Mouse (Mus musculus) forebrain, embryonic 15.5 days (tissue): ENCODE measurements around the gene Igfals. TPM values are rescaled to one million over a fixed set of nuclear protein-coding genes. Genes with fewer than 3 reads are reported as not detected.
A peak's percentile ranks its signal among the peaks of the same experiment; 100 is the strongest.

Experiments used
- ATAC-seq: fragments of 200-750 bp; cut with Nextera tagmentation; replicated peaks from 2 replicates; pipeline ENCODE4 v1.8.0; 2017; ENCODE audit warnings: mild to moderate bottlenecking, moderate TSS enrichment, moderate library complexity
- H3K27ac ChIP-seq: fragments of 300-500 bp; sonication (generic); replicated peaks from 2 replicates; pipeline ENCODE4 v1.5.1; 2015; ENCODE audit warnings: mild to moderate bottlenecking, inconsistent platforms
- H3K27me3 ChIP-seq: fragments of 300-500 bp; sonication (generic); 2 replicates; pipeline ENCODE4 v1.6.1; 2015; ENCODE audit warnings: inconsistent platforms
- H3K36me3 ChIP-seq: fragments of 300-500 bp; sonication (generic); 2 replicates; pipeline ENCODE4 v1.6.1; 2015; ENCODE audit warnings: mild to moderate bottlenecking, inconsistent platforms
- H3K4me1 ChIP-seq: fragments of 300-500 bp; sonication (generic); 2 replicates; pipeline ENCODE4 v1.6.1; 2015; ENCODE audit warnings: inconsistent platforms
- H3K4me2 ChIP-seq: fragments of 300-500 bp; sonication (generic); replicated peaks from 2 replicates; pipeline ENCODE4 v1.6.1; 2015; ENCODE audit warnings: mild to moderate bottlenecking, inconsistent platforms
- H3K4me3 ChIP-seq: fragments of 300-500 bp; sonication (generic); 2 replicates; pipeline ENCODE4 v1.5.1; 2015; ENCODE audit warnings: mild to moderate bottlenecking, inconsistent platforms
- H3K9ac ChIP-seq: fragments of 300-500 bp; sonication (generic); replicated peaks from 2 replicates; pipeline ENCODE4 v1.6.1; 2015; ENCODE audit warnings: mild to moderate bottlenecking, inconsistent platforms
- H3K9me3 ChIP-seq: fragments of 300-500 bp; sonication (generic); 2 replicates; pipeline ENCODE4 v1.6.1; 2016; ENCODE audit warnings: inconsistent platforms
- WGBS: fragments of 180-500 bp; shearing (Covaris S2); methylation state at CpG from one replicate; pipeline ENCODE4 v1.1.7; 2015; ENCODE audit warnings: mixed read lengths; 5-methylcytosine and 5-hydroxymethylcytosine counted together
- polyA plus RNA-seq: library from polyadenylated mRNA; unstranded; fragments of >200 nt; fragmentation: Nextera tagmentation; extraction: Ambion mirVana; gene quantifications from 2 replicates; pipeline ENCODE4 v1.2.1, GENCODE M21; 2015

Gene Igfals
- polyA plus RNA-seq, 1 experiment from 2014 or later, result 0.11 TPM

DNA sequence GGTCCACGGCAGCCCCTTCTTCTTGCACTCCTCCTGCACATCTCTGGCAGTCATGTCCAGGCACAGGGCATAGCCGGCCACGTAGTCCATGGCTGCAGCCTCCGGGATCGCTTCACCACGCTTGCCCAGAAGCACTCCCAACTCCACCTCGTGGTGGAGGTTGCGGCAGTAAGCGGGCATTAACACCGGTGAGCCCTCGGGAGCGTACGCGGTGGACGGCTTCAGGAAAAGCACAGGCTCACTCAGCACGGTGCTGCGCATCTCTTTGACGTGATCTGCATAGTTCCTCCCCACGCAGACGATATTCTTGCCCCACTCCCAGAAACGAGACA is 16.1 kb upstream of the Igfals start:
- no peak for ATAC-seq
- H3K4me2 ChIP-seq, result peak overlapping the region; percentile 97
- H3K4me1 ChIP-seq, result peaks cover 27% of the 10 kb centered on the region
- peak overlapping the region; percentile 94 for H3K27ac ChIP-seq
- under 1% methylated on average over 21 of the region's 21 CpGs for WGBS
- peaks cover 11% of the 10 kb centered on the region for H3K36me3 ChIP-seq
- no peaks in the 10 kb centered on the region for H3K27me3 ChIP-seq
- H3K9ac ChIP-seq, result peak overlapping the region; percentile 81
- H3K4me3 ChIP-seq, result peak overlapping the region; percentile 80
- no peaks in the 10 kb centered on the region for H3K9me3 ChIP-seq

DNA sequence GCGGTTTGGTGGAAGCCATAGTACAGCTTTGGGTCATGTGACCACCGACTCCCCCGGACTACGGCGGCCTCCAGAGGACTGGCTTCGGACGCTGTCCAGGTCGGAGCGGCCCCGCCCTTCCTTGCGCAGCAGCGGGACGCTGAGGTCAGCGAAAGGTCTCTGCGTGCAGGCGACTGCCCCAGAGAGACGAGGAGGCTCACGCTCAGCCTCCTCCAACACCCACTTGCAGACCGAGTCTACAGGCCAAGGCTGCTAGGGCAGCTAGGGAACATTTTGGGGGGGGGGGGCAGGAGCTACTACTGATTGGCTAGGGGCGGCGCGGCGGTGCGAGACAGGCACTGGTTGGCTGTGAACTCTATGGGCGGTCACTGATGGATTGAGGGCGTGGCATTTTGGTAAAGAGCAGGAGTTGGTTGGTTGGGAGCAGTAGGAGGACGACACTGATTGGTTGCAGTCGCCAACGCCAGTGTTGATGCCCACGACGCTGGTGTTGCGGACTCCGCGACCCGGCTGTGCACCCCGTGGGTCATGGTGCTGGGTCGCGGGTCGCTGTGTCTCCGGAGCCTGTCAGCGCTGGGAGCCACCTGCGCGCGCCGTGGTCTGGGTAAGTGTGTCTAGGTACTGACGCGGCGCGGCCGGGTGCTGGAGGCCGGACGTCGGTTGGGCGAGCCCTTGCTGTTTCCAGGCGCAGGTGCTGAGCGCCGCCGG is 15.6 kb upstream of the Igfals start, which contains the start of gene Fahd1:
Fahd1 (minus strand) TSS at position 300 of the 708 bp plus-strand sequence.
- WGBS, result under 1% methylated on average over 58 of the region's 58 CpGs
- Histone ChIP-seq H3K9ac (peak within 1 kb of the TSS; percentile 81), H3K9me3 (no peaks in the 10 kb centered on the region)

DNA sequence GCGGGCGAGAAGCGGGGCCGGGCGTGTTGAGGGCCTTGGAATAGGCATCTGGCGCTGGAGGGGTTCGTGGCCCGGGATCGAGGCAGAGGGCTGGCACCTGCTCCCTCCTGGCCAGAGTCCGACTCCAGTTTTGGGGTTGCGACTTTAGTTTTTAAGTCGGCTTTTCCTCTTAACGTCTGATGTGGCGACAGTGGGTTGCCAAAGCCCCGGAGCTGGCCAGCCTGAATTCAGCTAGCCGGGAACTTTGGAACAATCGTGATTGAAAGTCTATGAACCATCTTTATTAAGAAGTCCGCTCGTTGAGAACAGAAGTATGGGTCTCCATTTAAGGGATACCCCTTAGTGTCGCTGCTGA is 15.0 kb upstream of the Igfals start:
- Histone ChIP-seq H3K9me3 (no peaks in the 10 kb centered on the region), H3K4me3 (peak overlapping the region; percentile 80), H3K27me3 (no peaks in the 10 kb centered on the region), H3K36me3 (peaks cover 11% of the 10 kb centered on the region), H3K27ac (peak overlapping the region; percentile 62), H3K9ac (peak overlapping the region; percentile 75), H3K4me1 (peaks cover 27% of the 10 kb centered on the region), H3K4me2 (peak overlapping the region; percentile 97)
- ATAC-seq, result no peak
- WGBS, result under 1% methylated on average over 20 of the region's 20 CpGs

More for the DNA sequence above, 15.6 kb upstream of the Igfals start, which contains the start of gene Fahd1:
- Histone ChIP-seq H3K4me2 (peak within 1 kb of the TSS; percentile 97), H3K4me3 (peak within 1 kb of the TSS; percentile 80), H3K36me3 (peaks cover 11% of the 10 kb centered on the region), H3K27me3 (no peaks in the 10 kb centered on the region), H3K4me1 (peaks cover 27% of the 10 kb centered on the region), H3K27ac (peak within 1 kb of the TSS; percentile 94)
- peak; percentile 100 for ATAC-seq

DNA sequence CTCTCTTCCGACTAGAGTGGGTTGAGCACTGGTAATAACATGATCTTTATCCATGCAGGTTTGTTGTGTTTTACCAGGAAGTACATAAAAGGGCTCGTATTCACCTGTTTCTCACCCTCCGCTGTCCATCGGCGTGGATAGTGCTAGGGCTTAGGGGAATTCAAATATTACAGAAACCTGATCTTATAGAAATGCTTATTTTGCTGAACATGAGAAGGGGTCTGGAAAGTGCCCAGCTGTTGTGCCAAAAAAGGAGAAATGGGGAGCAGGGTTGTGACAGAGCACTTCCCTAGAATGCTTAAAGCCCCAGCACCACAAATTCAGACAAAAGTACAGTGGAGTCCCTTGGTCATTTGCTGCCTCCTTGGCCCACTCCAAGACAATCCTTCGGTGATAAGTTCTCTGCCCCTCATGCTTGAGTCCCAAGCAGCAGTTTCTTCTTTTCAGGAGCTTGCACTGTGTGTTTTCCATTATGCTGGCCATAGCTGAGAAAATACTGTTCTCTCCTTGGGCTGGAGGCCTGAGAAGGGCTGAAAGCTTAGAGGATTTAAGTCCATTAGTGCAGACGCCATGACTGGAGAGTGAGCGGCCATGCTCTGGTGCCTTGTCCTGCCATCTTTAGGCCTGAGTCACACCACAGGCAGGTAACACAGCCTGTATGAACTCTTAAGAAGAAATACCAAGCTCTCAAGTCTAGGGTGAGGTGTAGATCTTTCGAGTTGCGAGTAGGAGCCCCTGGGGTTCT is 14.2 kb upstream of the Igfals start:
- no peak for ATAC-seq
- peaks cover 11% of the 10 kb centered on the region for H3K36me3 ChIP-seq
- H3K4me1 ChIP-seq, result peaks cover 27% of the 10 kb centered on the region
- peak overlapping the region; percentile 75; the same call in 1 of the 2 replicates for H3K9ac ChIP-seq
- H3K4me3 ChIP-seq, result peak overlapping the region; percentile 80
- H3K9me3 ChIP-seq, result no peaks in the 10 kb centered on the region
- H3K27me3 ChIP-seq, result no peaks in the 10 kb centered on the region
- peak overlapping the region; percentile 97 for H3K4me2 ChIP-seq
- H3K27ac ChIP-seq, result no peak overlapping the region
- 79% methylated on average over 10 of the region's 10 CpGs for WGBS

DNA sequence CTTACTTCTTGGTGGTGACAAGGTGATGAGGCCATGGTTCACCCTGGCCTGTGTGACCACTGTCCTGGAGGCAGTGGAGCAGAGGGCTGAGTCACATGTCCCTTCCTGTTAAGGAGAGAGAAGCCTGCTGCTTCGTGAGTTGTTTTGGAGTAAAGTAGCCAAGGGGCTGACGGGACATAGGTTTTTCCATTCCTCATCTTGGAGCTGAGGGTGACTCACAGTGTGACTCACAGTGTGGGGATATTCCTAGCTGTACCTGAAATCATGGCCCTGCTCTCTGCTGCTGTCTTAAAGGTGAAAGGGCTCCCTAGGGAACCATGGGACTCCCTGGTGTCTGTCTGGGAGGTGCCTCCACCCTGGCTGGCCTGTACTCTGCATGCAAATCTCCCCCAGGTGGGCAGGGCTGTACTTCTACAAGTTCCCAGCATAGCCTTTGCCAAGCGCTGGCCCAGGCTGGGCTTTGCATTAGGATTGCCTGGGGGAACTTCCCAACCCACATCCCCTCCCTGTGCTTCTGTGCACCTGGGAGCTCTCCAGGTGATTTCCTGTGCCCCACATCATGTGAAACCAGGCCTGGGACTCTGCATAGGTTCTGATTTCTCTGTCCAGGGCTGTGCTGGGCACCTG is 9.8 kb upstream of the Igfals start:
- Histone ChIP-seq H3K4me2 (no peak overlapping the region), H3K4me1 (peaks cover 8% of the 10 kb centered on the region), H3K27me3 (no peaks in the 10 kb centered on the region), H3K36me3 (peaks cover 11% of the 10 kb centered on the region), H3K9me3 (no peaks in the 10 kb centered on the region), H3K4me3 (no peak overlapping the region), H3K9ac (no peak overlapping the region), H3K27ac (no peak overlapping the region)
- no peak for ATAC-seq
- WGBS, result 87% methylated on average over 3 of the region's 3 CpGs

DNA sequence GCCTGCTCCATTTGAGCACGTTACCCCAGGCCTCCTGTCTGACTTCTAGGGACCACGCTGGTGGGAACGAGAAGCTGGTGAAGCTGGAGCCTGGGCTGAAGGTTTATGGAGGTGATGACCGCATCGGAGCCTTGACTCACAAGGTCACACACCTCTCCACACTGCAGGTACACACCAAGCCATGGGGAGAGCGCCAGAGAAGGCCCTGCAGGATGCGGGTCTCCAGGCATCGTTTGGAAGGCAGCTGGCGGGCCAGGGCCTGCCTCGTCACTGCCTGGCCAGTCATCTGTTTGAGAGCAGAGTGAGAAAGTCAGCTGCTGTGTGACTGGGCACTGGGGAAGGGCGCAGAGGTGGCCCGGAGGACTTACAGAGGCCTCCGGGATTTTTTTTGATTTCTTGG is 9.2 kb upstream of the Igfals start:
- Histone ChIP-seq H3K4me1 (0 out of 2 replicates have a peak, but pooled peaks cover 2% of the 10 kb centered on the region), H3K4me3 (no peak overlapping the region), H3K9me3 (no peaks in the 10 kb centered on the region), H3K27me3 (no peaks in the 10 kb centered on the region), H3K27ac (no peak overlapping the region), H3K9ac (no peak overlapping the region), H3K4me2 (no peak overlapping the region), H3K36me3 (peaks cover 15% of the 10 kb centered on the region)
- ATAC-seq, result no peak
- WGBS, result 90% methylated on average over 13 of the region's 13 CpGs

DNA sequence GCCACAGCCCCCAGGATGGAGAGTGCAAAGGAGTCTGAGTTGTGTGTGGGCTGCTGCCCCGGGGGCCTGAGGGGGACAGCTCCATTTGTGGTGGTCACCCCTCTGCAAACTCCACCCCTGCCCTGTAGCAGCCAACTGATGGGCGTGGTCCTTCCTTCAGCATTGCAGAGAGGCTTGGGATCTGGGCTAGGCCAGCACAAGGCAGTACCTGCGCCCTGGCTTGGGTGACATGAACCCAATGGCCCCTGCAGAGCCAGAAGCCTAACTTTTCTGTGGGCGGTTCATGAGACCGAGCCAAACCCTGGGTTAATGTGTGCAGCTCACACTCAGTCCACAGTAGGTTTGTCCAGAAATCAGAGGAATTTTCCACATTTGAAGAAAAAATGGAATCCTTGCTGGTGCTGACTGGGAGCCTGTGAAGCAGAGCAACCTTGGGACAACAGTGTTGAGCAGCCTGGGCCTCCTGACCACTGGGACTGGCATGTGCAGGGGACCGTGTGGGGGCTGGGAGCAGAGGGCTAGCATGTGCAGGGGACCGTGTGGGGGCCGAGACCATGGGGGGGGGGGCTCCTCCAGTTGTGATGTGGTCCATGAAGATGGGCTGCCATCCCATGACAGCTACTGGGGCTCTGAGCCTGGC is 7.8 kb upstream of the Igfals start:
- H3K9me3 ChIP-seq, result no peaks in the 10 kb centered on the region
- H3K27me3 ChIP-seq, result no peaks in the 10 kb centered on the region
- no peak overlapping the region for H3K4me3 ChIP-seq
- H3K36me3 ChIP-seq, result peaks cover 25% of the 10 kb centered on the region
- WGBS, result 85% methylated on average over 8 of the region's 8 CpGs
- no peak overlapping the region for H3K4me2 ChIP-seq
- H3K27ac ChIP-seq, result no peak overlapping the region
- H3K4me1 ChIP-seq, result no peaks in the 10 kb centered on the region
- no peak overlapping the region for H3K9ac ChIP-seq
- no peak for ATAC-seq

DNA sequence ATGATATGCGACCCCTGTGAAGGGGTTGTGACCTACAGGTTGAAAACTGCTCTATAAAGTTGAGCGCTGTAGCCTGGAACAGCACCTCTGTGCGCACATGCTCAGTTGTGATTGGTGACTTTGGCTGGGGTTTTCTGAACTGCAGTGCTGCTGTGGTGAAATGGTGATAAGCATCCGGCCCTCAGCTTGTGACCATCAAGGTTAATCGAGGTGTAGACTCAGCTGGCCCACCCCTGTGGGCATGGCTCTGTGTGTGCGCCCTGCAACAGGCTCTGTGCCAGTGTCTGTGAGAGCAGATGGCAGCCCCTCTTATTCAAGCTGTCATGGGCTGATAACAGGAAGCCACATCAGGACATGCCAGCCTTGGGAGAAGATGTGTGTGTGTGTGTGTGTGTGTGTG is 6.8 kb upstream of the Igfals start:
- Histone ChIP-seq H3K27ac (no peak overlapping the region), H3K27me3 (no peaks in the 10 kb centered on the region), H3K4me3 (no peak overlapping the region), H3K36me3 (peaks cover 23% of the 10 kb centered on the region), H3K4me1 (no peaks in the 10 kb centered on the region), H3K9ac (no peak overlapping the region), H3K9me3 (no peaks in the 10 kb centered on the region), H3K4me2 (no peak overlapping the region)
- 84% methylated on average over 6 of the region's 6 CpGs for WGBS
- ATAC-seq, result no peak

DNA sequence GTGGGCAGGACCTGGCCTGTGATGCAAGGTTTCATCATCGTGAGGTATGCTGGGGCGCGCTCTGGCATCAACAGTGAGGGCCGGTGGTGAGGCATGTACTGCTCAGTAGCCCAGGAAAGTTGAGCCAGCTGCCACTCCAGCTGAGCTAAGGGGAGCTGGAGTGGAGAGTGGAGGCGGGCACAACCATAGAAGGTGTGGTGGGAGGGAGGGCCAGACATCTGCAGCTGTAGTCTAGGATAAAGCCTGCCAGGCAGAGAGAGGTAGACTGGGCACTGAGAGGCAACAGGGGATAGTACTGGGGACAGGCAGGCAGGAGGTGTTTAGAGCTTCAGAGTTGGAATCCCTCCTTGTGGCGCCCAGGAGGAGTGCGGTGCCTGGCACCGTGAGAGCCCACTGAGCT is 5.7 kb upstream of the Igfals start:
- Histone ChIP-seq H3K9ac (no peak overlapping the region), H3K36me3 (peaks cover 22% of the 10 kb centered on the region), H3K27ac (no peak overlapping the region), H3K4me1 (no peaks in the 10 kb centered on the region), H3K9me3 (no peaks in the 10 kb centered on the region), H3K4me2 (no peak overlapping the region), H3K4me3 (no peak overlapping the region), H3K27me3 (no peaks in the 10 kb centered on the region)
- 89% methylated on average over 8 of the region's 8 CpGs for WGBS
- no peak for ATAC-seq

DNA sequence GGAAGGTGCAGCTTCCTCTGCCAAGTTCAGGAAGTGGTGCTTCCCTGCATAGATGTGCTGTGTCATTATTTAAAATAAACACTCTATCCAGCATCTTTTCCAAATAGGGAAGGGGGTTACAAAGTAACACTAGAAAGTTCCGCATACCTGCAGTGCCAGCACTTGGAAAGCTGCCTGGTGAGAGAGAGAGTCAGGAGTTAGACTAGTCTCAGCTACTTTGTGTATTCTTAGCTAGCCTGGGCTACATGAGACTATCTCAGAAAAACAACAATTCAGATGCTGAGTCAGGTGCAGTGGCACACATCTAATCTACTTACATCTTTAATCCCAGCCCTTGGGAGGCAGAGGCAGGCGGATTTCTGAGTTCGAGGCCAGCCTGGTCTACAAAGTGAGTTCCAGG is 4.0 kb upstream of the Igfals start:
- Histone ChIP-seq H3K4me1 (no peaks in the 10 kb centered on the region), H3K4me3 (no peak overlapping the region), H3K27me3 (no peaks in the 10 kb centered on the region), H3K4me2 (no peak overlapping the region), H3K9me3 (no peaks in the 10 kb centered on the region), H3K9ac (no peak overlapping the region), H3K36me3 (peaks cover 22% of the 10 kb centered on the region), H3K27ac (no peak overlapping the region)
- ATAC-seq, result no peak
- WGBS, result 87% methylated on average over 3 of the region's 3 CpGs

DNA sequence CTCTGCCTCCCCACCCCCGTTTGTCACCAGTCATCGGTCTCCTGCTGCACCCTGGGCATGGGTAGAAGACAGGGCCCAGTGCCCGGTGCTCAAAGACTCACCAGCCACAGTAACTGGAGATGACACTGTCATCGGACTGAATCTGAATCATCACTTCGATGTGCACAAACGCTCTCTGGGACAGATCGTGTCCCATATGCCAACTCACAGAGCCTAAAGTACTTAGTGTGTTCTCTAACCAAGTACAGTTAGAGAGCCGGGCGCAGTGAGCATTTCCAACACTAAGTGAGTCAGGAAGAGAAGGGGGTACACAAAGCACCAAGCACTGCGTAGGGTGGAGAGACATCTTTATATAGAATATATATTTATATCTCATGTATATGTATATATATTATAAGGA is 2.1 kb downstream of the Igfals start:
- no peaks in the 10 kb centered on the region for H3K9me3 ChIP-seq
- WGBS, result 94% methylated on average over 10 of the region's 10 CpGs
- H3K36me3 ChIP-seq, result peaks cover 9% of the 10 kb centered on the region; the same call in 1 of the 2 replicates
- no peaks in the 10 kb centered on the region for H3K4me1 ChIP-seq
- H3K27ac ChIP-seq, result no peak overlapping the region
- no peak overlapping the region for H3K4me2 ChIP-seq
- H3K9ac ChIP-seq, result no peak overlapping the region
- H3K4me3 ChIP-seq, result no peak overlapping the region
- no peaks in the 10 kb centered on the region for H3K27me3 ChIP-seq
- ATAC-seq, result no peak
